Mouse (Mus musculus) midbrain, embryonic 12.5 days (tissue): ENCODE measurements around the gene Gm10058. TPM values are rescaled to one million over a fixed set of nuclear protein-coding genes. Genes with fewer than 3 reads are reported as not detected.
"Not testable (repeated sequence)": the region's sequence is repeated elsewhere in the genome, so short reads cannot be mapped to it uniquely, and the experiment has no call there.

Source experiments
- ATAC-seq: fragments of 200-750 bp; cut with Nextera tagmentation; 2 replicates; pipeline ENCODE4 v1.8.0; 2017; ENCODE audit warnings: low read depth, moderate TSS enrichment, moderate library complexity; ENCODE audit not compliant: low FRiP score
- H3K27ac ChIP-seq: fragments of 300-500 bp; sonication (generic); replicated peaks from 2 replicates; pipeline ENCODE4 v1.5.1; 2016; ENCODE audit warnings: mild to moderate bottlenecking
- H3K27me3 ChIP-seq: fragments of 300-500 bp; sonication (generic); 2 replicates; pipeline ENCODE4 v1.6.1; 2016; ENCODE audit warnings: mild to moderate bottlenecking
- H3K36me3 ChIP-seq: fragments of 300-500 bp; sonication (generic); 2 replicates; pipeline ENCODE4 v1.6.1; 2016
- H3K4me1 ChIP-seq: fragments of 300-500 bp; sonication (generic); 2 replicates; pipeline ENCODE4 v1.6.1; 2016
- H3K4me2 ChIP-seq: fragments of 300-500 bp; sonication (generic); replicated peaks from 2 replicates; pipeline ENCODE4 v1.6.1; 2016; ENCODE audit warnings: mild to moderate bottlenecking, moderate library complexity
- H3K4me3 ChIP-seq: fragments of 300-500 bp; sonication (generic); 2 replicates; pipeline ENCODE4 v1.5.1; 2016; ENCODE audit warnings: mild to moderate bottlenecking
- H3K9ac ChIP-seq: fragments of 300-500 bp; sonication (generic); replicated peaks from 2 replicates; pipeline ENCODE4 v1.6.1; 2016; ENCODE audit warnings: mild to moderate bottlenecking, moderate library complexity
- H3K9me3 ChIP-seq: fragments of 300-500 bp; sonication (generic); 2 replicates; pipeline ENCODE4 v1.6.1; 2016; ENCODE audit warnings: mild to moderate bottlenecking
- WGBS: fragments of 180-500 bp; shearing (Covaris S2); methylation state at CpG from one replicate; pipeline ENCODE4 v1.1.7; 2016; 5-methylcytosine and 5-hydroxymethylcytosine counted together
- polyA plus RNA-seq: library from polyadenylated mRNA; unstranded; fragments of >200 nt; fragmentation: Nextera tagmentation; extraction: Ambion mirVana; gene quantifications from 2 replicates; pipeline ENCODE4 v1.2.1, GENCODE M21; 2016

Gene Gm10058
- not detected in 2 replicates for polyA plus RNA-seq

DNA sequence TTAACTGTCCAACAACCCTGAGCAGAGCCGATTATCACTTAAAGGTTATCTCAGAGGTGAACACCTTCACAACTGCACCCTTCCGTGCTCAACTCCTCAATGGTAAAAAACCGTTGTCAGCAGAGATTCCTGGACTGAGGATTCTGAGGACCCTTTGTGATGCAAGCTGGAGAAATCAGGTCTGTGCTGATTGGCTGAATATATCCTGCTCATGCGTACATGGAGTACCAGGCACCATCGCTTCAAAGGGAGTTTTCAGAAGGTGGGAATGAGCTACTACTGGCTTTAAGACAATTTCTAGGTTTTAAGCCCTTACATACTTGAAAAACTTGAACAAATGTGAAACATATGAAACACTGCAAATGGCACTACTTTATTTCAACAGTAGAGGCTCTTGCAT is at the start of gene Gm10058:
Gene Gm10058, minus strand, starts transcription at position 101 of the 400 bp plus-strand sequence.
- H3K27ac ChIP-seq, H3K4me2 ChIP-seq, H3K36me3 ChIP-seq, H3K27me3 ChIP-seq, H3K9me3 ChIP-seq, ATAC-seq, H3K9ac ChIP-seq, H3K4me3 ChIP-seq, H3K4me1 ChIP-seq: not testable (repeated sequence)
- WGBS = no CpG with 5 or more reads among the region's 5 CpGs
